Mouse (Mus musculus) kidney, embryonic 16.5 days (tissue): Measurements from ENCODE around the gene Tbc1d8. TPM values are rescaled to one million over a fixed set of nuclear protein-coding genes. Genes with fewer than 3 reads are reported as not detected.
A peak's percentile ranks its signal among the peaks of the same experiment; 100 is the strongest.

Source experiments
- ATAC-seq: fragments of 200-750 bp; cut with Nextera tagmentation; 2 replicates; pipeline ENCODE4 v1.8.0; 2017; ENCODE audit warnings: moderate TSS enrichment; ENCODE audit not compliant: low FRiP score, low TSS enrichment
- H3K27ac ChIP-seq: fragments of 300-500 bp; sonication (generic); 2 replicates; pipeline ENCODE4 v1.5.1; 2014; ENCODE audit warnings: low read length
- H3K27me3 ChIP-seq: fragments of 300-500 bp; sonication (generic); 2 replicates; pipeline ENCODE4 v1.6.1; 2014; ENCODE audit warnings: low read length, control low read depth, mixed read lengths; ENCODE audit not compliant: insufficient read depth
- H3K36me3 ChIP-seq: fragments of 300-500 bp; sonication (generic); 2 replicates; pipeline ENCODE4 v1.6.1; 2014; ENCODE audit warnings: low read length, control low read depth, mixed read lengths; ENCODE audit not compliant: insufficient read depth
- H3K4me1 ChIP-seq: fragments of 300-500 bp; sonication (generic); 2 replicates; pipeline ENCODE4 v1.6.1; 2014; ENCODE audit warnings: low read length, control low read depth, mixed read lengths; ENCODE audit not compliant: insufficient read depth
- H3K4me2 ChIP-seq: fragments of 300-500 bp; sonication (generic); replicated peaks from 2 replicates; pipeline ENCODE4 v1.6.1; 2014; ENCODE audit warnings: low read depth, low read length
- H3K4me3 ChIP-seq: fragments of 300-500 bp; sonication (generic); 2 replicates; pipeline ENCODE4 v1.5.1; 2014; ENCODE audit warnings: mild to moderate bottlenecking, low read length
- H3K9ac ChIP-seq: fragments of 300-500 bp; sonication (generic); replicated peaks from 2 replicates; pipeline ENCODE4 v1.6.1; 2014; ENCODE audit warnings: low read length
- H3K9me3 ChIP-seq: fragments of 300-500 bp; sonication (generic); 2 replicates; pipeline ENCODE4 v1.6.1; 2016; ENCODE audit warnings: low read length, control low read depth
- WGBS: fragments of 180-500 bp; shearing (Covaris S2); extraction: QIAGEN DNeasy Blood & Tissue Kit; methylation state at CpG from one replicate; pipeline ENCODE4 v1.1.7; 2014; 5-methylcytosine and 5-hydroxymethylcytosine counted together
- polyA plus RNA-seq: library from polyadenylated mRNA; unstranded; fragments of >200 nt; fragmentation: Nextera tagmentation; extraction: Ambion mirVana; gene quantifications from 2 replicates; pipeline ENCODE4 v1.2.1, GENCODE M21; 2015

The Tbc1d8 gene
- polyA plus RNA-seq, 1 experiment from 2014 or later = 10.1 TPM

DNA sequence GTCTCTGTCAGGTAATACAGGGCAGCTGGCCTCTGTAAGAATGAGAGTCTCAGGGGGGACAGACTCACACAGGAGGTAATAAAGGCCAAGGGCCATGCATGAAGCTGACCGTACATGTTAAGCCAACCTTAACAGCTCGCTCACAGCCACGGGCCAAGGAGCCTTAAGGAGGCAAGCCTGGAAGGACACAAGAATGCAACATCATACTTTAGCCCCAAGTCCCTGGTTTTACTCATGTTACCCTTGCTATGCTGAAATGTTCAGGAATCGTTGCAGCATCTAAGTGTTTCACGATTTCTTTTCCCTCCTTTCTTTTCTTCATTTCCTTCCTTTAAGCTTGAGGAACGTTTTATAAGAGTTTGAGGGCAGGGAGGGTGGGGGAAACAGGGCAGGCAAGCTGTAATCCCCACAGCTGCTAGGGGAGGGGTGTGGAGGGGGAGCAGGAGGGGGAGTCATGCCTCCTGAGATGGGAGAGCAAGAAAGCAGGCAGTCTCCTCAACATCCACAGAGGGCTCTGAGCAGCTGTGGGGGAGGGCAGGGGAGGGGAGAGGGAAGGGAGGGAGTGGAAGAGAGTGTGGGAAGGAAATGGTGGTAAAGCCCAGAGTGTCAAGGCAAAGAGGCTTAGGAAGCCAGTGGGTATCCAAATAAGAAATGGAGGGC is 28.4 kb downstream of the Tbc1d8 start:
- Histone ChIP-seq H3K4me1 (peaks cover 32% of the 10 kb centered on the region), H3K36me3 (no peaks in the 10 kb centered on the region), H3K27me3 (no peaks in the 10 kb centered on the region), H3K9ac (no peak overlapping the region), H3K9me3 (no peaks in the 10 kb centered on the region), H3K27ac (peak overlapping the region; percentile 41; the same call in 1 of the 2 replicates), H3K4me3 (no peak overlapping the region), H3K4me2 (no peak overlapping the region)
- ATAC-seq = peak; percentile 28
- 27% methylated on average over 6 of the region's 6 CpGs for WGBS

DNA sequence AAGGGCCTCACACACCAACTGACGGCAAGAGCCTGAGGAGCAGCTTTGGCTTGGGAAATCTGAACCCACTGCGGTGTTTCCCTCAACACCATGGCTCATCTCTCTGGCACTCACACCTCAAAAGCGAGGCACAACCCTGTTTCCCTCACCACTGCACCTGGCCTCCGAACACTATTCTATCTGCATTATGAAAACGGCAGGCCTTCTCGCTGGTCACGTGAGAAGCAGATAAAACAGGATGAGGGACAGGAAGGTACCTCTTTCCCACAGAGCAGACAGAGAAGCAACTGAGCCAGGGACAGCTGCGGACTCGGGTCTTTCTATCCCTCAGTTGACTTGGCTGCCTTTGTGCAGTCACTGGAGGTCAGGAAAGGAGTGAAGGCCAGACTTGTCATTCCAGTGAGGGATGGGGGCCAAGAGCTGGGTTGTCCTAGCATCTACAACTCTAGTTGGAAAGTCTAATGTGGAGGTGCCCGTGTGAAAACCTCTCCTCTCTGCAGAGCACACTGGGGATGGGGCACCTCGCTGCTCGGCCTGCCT is 29.2 kb downstream of the Tbc1d8 start:
- Histone ChIP-seq H3K4me3 (no peak overlapping the region), H3K27ac (no peak overlapping the region), H3K36me3 (no peaks in the 10 kb centered on the region), H3K9me3 (no peaks in the 10 kb centered on the region), H3K9ac (no peak overlapping the region), H3K4me2 (no peak overlapping the region), H3K4me1 (peaks cover 24% of the 10 kb centered on the region), H3K27me3 (no peaks in the 10 kb centered on the region)
- 85% methylated on average over 12 of the region's 12 CpGs for WGBS
- no peak for ATAC-seq

DNA sequence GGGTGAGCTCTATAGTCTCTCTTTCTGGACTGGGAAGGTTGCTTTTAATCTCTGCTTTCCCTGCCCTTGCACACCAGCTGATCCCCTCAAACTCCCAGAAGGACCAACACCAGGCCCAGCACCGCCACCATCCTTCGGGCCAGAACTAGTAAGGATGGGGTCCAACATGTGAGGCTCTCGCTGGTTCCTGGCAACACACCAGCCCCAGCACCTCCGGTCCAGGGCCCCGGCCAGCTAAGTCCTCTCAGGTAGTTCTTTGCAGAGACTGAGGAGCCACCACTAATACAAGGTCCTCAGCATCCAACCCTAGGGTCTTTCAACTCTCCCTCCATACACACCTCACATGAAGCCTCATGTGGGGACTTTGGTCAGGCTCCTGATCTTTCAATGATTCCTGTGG is 29.7 kb downstream of the Tbc1d8 start:
- Histone ChIP-seq H3K27ac (no peak overlapping the region), H3K4me3 (no peak overlapping the region), H3K9me3 (no peaks in the 10 kb centered on the region), H3K36me3 (no peaks in the 10 kb centered on the region), H3K27me3 (no peaks in the 10 kb centered on the region), H3K4me2 (no peak overlapping the region), H3K4me1 (peaks cover 24% of the 10 kb centered on the region), H3K9ac (no peak overlapping the region)
- 95% methylated on average over 5 of the region's 5 CpGs for WGBS
- ATAC-seq = no peak

DNA sequence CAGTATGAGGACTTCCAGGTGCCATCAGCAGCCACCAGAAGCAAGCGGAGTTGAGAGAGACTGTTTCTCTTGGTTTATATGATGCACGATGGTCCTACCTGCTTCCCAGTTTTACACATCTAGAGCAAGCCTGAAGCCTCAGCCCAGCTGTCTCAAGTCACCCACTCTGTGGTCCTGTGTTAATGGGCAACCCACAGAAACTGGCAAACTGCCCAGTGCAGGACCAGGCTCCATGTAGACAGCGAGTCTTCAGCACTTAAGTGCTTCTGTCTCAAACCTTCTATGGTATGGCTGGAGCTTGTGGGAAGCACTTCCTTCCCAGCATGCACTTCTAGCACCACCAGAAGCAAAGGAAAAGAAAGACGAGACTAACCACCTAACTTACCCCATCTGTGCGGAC is 30.3 kb downstream of the Tbc1d8 start:
- H3K4me1 ChIP-seq = peaks cover 24% of the 10 kb centered on the region
- H3K36me3 ChIP-seq = no peaks in the 10 kb centered on the region
- no peak overlapping the region for H3K4me2 ChIP-seq
- WGBS = 77% methylated on average over 5 of the region's 5 CpGs
- no peak overlapping the region for H3K4me3 ChIP-seq
- no peaks in the 10 kb centered on the region for H3K27me3 ChIP-seq
- no peak overlapping the region for H3K27ac ChIP-seq
- no peak overlapping the region for H3K9ac ChIP-seq
- H3K9me3 ChIP-seq = no peaks in the 10 kb centered on the region
- ATAC-seq = no peak

DNA sequence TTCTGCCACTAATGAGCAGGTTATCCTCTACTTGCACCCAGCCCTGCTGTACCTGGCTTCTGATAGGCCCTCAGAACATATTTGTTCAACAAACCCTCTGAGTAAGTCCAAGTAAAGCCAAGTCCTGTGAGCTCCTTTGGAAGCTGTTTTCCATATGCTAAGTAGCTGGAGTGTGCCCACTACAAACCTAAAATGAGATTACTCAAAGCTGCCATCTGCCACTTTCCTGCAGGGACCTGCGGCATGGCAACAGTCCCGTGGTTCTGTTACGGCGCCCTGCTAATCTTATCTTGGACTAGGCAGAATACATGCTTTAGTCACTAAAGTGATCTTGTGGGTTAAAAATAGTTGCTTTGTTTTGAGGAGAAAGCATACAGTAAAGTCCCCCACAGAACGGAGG is 32.4 kb downstream of the Tbc1d8 start:
- H3K4me3 ChIP-seq = no peak overlapping the region
- H3K4me1 ChIP-seq = peaks cover 18% of the 10 kb centered on the region
- H3K27me3 ChIP-seq = no peaks in the 10 kb centered on the region
- H3K4me2 ChIP-seq = no peak overlapping the region
- H3K9me3 ChIP-seq = no peaks in the 10 kb centered on the region
- WGBS = 84% methylated on average over 5 of the region's 5 CpGs
- H3K9ac ChIP-seq = no peak overlapping the region
- H3K36me3 ChIP-seq = no peaks in the 10 kb centered on the region
- H3K27ac ChIP-seq = no peak overlapping the region
- no peak for ATAC-seq

DNA sequence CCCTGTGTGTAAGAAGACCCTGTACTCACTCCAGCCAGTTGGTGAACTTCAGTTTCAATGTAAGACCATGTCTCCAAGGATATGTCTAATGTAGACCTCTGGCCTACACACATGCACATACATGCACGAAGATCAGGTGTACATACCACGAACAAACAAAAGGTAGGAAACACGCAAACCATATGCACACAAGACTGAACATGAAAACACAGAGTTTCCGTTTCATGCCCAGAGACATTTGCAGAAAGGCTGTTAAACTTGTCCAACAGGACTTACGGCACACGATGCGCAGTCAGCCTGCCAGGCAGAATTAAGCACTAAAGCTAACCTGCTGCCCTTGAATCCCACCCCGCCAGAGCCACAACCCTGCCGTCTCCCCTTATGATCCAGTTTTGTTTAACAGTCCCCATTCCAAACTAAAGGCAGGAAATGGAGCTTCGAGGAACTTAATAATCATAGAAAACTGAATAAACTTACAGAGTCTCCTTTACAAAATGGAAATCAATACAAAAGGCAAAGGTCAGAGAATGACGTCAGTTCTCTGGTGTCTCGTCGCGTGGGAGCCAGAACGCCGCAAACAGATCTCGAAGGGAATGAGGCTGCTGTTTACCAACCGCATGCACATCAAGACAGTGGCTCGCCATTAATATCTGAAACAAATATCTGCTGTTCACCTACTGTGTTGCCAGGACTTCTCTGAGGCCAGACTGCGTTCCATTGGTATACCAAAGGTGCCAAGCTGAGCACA is 33.1 kb downstream of the Tbc1d8 start:
- WGBS = 75% methylated on average over 20 of the region's 20 CpGs
- Histone ChIP-seq H3K9ac (no peak overlapping the region), H3K4me1 (peaks cover 13% of the 10 kb centered on the region), H3K9me3 (no peaks in the 10 kb centered on the region), H3K4me2 (no peak overlapping the region), H3K36me3 (no peaks in the 10 kb centered on the region), H3K4me3 (no peak overlapping the region), H3K27ac (no peak overlapping the region), H3K27me3 (no peaks in the 10 kb centered on the region)
- no peak for ATAC-seq

DNA sequence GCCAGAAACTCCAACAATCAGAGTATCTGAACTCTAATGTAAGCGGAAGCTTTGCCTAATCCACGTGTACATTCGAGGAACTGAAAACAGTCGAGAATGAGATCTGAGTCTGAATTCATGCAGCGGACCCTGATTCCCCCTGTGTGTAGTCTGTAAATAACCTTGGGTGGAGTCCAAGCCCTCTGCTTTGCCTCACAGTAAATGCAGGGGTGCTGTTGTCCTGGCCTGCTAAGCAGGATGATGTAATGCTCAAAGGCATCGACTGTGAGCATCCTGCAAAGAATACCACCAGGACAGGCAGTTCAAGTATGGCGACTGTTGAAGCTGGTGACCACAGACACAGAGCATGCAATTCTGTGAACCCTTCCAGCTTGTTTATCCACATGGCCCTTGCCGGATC is 34.8 kb downstream of the Tbc1d8 start:
- no peak overlapping the region for H3K27ac ChIP-seq
- WGBS = 71% methylated on average over 8 of the region's 8 CpGs
- H3K27me3 ChIP-seq = no peaks in the 10 kb centered on the region
- H3K4me2 ChIP-seq = no peak overlapping the region
- no peak overlapping the region for H3K4me3 ChIP-seq
- no peak for ATAC-seq
- no peaks in the 10 kb centered on the region; the same call in 1 of the 2 replicates for H3K4me1 ChIP-seq
- no peaks in the 10 kb centered on the region for H3K9me3 ChIP-seq
- no peaks in the 10 kb centered on the region for H3K36me3 ChIP-seq
- H3K9ac ChIP-seq = no peak overlapping the region

DNA sequence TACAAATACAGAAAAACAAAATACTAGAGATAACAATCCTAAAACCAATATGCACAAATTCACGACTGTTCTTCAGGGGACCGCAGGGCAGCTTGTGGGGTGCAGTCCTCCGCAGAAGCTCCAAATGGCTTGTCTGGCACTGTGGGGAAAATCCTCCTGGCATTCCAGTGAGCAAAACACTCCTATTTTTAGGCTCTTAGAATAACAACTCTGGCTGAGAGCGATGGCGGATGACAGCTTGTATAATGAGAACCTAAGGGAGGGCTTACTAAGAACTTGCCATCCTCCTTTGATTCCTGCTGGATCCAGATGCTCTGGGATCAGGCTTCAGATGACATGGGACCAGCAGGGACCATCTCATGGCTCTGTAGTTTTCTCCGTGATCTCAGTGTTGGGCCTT is 36.9 kb downstream of the Tbc1d8 start:
- H3K9ac ChIP-seq = no peak overlapping the region
- WGBS = 75% methylated on average over 6 of the region's 6 CpGs
- no peak for ATAC-seq
- no peaks in the 10 kb centered on the region; the same call in 1 of the 2 replicates for H3K4me1 ChIP-seq
- H3K4me2 ChIP-seq = no peak overlapping the region
- no peaks in the 10 kb centered on the region for H3K9me3 ChIP-seq
- H3K27me3 ChIP-seq = no peaks in the 10 kb centered on the region
- H3K4me3 ChIP-seq = no peak overlapping the region
- no peak overlapping the region for H3K27ac ChIP-seq
- H3K36me3 ChIP-seq = no peaks in the 10 kb centered on the region

DNA sequence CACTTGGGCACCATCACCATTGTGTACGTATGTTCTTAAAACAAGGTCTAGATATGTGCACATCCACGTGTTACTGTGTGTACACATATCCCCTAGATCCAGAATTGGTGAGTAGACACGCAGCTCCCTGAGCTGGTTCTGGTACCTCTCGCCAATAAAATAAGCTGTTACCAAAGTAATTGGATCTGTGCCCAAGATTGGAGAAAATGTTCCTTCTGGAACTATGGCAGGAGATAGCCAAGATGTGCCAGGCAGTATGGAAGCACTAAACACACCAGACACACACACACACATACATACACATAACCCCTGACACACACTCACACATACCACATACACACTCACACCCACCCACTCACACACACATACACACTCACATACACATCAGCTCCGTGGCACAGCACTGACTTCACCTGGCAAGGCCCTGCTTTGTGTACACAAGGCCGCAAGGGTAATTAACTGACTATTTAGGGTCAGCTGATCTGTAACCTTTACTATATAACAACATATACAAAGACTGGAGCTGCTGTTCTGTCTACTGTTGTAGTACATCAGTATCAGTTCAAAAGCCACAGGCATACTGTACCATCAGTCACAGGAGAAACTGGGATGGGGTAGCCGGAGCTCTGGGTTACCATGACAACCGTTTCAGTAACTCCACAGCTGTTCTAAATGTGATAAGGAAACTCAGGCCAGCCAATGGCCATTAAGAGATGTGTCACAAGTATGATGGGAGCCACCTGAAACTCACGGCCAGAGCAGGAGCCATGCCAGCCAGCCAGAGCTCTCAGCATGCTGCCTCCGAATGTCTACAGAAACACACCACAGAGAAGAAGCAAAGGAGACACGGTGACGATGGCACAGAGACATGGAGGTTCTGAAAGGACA is 38.6 kb downstream of the Tbc1d8 start:
- H3K9ac ChIP-seq = no peak overlapping the region
- no peaks in the 10 kb centered on the region for H3K27me3 ChIP-seq
- ATAC-seq = no peak
- no peaks in the 10 kb centered on the region for H3K4me1 ChIP-seq
- WGBS = 74% methylated on average over 12 of the region's 12 CpGs
- H3K9me3 ChIP-seq = no peaks in the 10 kb centered on the region
- no peaks in the 10 kb centered on the region for H3K36me3 ChIP-seq
- no peak overlapping the region for H3K4me2 ChIP-seq
- no peak overlapping the region for H3K4me3 ChIP-seq
- no peak overlapping the region for H3K27ac ChIP-seq
